Mouse (Mus musculus) gastrocnemius, postnatal 4 days (tissue): ENCODE data around the gene Zbtb34. TPM values are rescaled to one million over a fixed set of nuclear protein-coding genes. Genes with fewer than 3 reads are reported as not detected.

Source experiments
- DNase-seq, 2 experiments: peaks; one replicate each; pipeline ENCODE4 v3.0.0; 2021 to 2022; ENCODE audit warnings: low spot score in 2 of 2, mixed read lengths in 2 of 2
- microRNA-seq: library from miRNA; unstranded; fragments of <30 nt; microRNA quantifications from one replicate; pipeline ENCODE4 v1.2.0, GENCODE M21; 2021
- total RNA-seq, 2 experiments: library from RNA; stranded (reverse); gene quantifications; 2 replicates each; pipeline ENCODE4 v1.2.3; 2021

Gene Zbtb34
- total RNA-seq, 2 experiments from 2014 or later: 17.3 to 18.4 TPM

- DNase-seq: no peak
These were observed 73.8 kb downstream of the Zbtb34 start for GRCm38 (mm10) chr2:33357250-33357838.

Small RNA genes within 50 kb of the gene (microRNA-seq; reads per million reads assigned to microRNA genes)
- gene Gm25998: not detected

Other genes with a start within 250 kb of the Zbtb34 start
- 100 to 1,000 TPM; 356 to 404 TPM for gene Angptl2, start 215.3 kb downstream of the Zbtb34 start, total RNA-seq
- gene Ralgps1, start 59.8 kb downstream of the Zbtb34 start, total RNA-seq: 1 to 10 TPM; 5.5 to 5.8 TPM
- gene Zbtb43, start 37.2 kb upstream of the Zbtb34 start, total RNA-seq: 10 to 100 TPM; 15.7 to 18.1 TPM
- 1 to 10 TPM in 1 of 2 experiments, under 1 TPM in 1; 0.98 to 1.3 TPM for gene Lmx1b, start 209.2 kb upstream of the Zbtb34 start, total RNA-seq